Mouse (Mus musculus) embryonic fibroblast, embryonic 13.5 days (primary cell): Measurements from ENCODE around the gene Keap1.

Source experiments
- CTCF ChIP-seq: IDR thresholded peaks from 2 replicates; pipeline ENCODE4 v1.5.1; 2011; ENCODE audit warnings: mild to moderate bottlenecking, control low read depth, low read length, moderate library complexity, borderline replicate concordance; ENCODE audit not compliant: insufficient read depth
- POLR2A ChIP-seq: IDR thresholded peaks from 2 replicates; pipeline ENCODE4 v1.6.1; 2011; ENCODE audit warnings: low read depth, mild to moderate bottlenecking, control low read depth, low read length, moderate library complexity

DNA sequence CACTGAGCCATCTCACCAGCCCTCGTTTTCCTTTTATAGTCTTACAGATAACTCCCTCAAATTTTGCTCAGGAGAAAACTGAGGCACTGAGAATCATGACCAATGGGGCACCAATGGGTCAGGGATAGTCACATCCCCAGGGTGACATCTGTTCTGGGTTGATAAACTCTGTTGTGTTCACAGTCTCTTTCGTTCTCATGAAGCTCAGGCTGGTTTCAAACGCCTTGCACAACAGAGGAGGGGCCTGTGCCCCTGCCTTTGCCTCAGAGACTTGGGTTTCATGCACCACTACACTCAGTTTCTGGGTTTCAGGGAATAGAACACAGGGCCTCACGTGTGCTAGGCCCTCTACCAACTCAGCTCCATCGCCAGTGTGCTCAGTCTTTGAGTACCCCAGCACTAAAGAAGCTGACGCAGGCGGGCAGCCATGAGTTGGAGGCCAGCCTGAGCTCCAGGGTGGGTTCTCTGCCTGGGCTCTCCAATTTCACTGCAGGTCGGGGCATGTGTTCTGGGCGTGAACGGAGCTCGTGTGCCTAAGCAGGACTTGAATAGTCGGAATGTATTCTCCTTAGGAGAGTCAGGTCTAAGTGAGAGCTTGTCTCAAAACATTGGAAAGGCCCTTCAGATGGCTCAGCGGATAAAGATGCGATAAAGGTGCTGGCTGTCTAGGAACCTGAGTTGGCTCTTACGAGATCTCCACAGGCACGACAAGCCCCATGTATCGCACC, 25.3 kb upstream of the Keap1 start:
- no peak for TF ChIP-seq POLR2A
- TF ChIP-seq CTCF, result no peak
